18 mouse cellular contexts compared by ENCODE assay signal in genomic region chr2:63239326-63239725, GRCm38 (mm10). TPM values are rescaled to one million over a fixed set of nuclear protein-coding genes. Genes with fewer than 3 reads are reported as not detected.
DNase-seq lines count a peak whose midpoint lies in the region; TF ChIP-seq lines count a peak whose summit lies in the region.
"Had no signal": no experiment of that assay in that cellular context is flagged by ENCODE, and none has a peak within 500 bp of the region (broad histone marks: within the 10 kb centered on the region; RNA-seq: fewer than 3 reads in every experiment).

No protein-coding gene starts in this region.

- TF ChIP-seq CTCF in brain, embryonic 14.5 days (IDR thresholded peaks at IDR 0.05; ENCODE audit: borderline replicate concordance, extremely low read depth, insufficient read depth, insufficient read length): no peak

- TF ChIP-seq POLR2A in brain, embryonic 14.5 days (IDR thresholded peaks at IDR 0.05; ENCODE audit: borderline replicate concordance, extremely low read depth, insufficient read depth, insufficient read length, poor library complexity, severe bottlenecking): no peak

- peak; percentile 4 to 9 for DNase-seq in cerebellum, postnatal 36 days
- DNase-seq in cerebellum, adult 8-10 months: no peak
- DNase-seq in left cerebral cortex, postnatal 14 days (ENCODE audit: low spot score in 2 of 2): peak; percentile 5 to 7
- DNase-seq in left cerebral cortex, adult 11 months (ENCODE audit: low spot score): no peak
- peak; percentile 19 for DNase-seq in right cerebral cortex, adult 18-20 months
- no peak for DNase-seq in right cerebral cortex, postnatal 36 days (ENCODE audit: low spot score in 2 of 2)
- peak; percentile 12 for DNase-seq in brain, embryonic 14.5 days (ENCODE audit: low read depth)
- DNase-seq in layer of hippocampus, adult 9-10 months (ENCODE audit: low spot score): no peak
- DNase-seq: adrenal gland, adult 2 months; adrenal gland, postnatal 25 days; cerebellum, adult 11 months; embryo, embryonic 11 days; gastrocnemius, postnatal 10 days; heart, adult 18-20 months; heart, postnatal 10 days; heart, postnatal 4 days had no signal

- intact Hi-C loops in left cerebral cortex, postnatal 14 days (cut with DNase I): no loop called here

RNA-seq across cellular contexts. Expression of gene Kcnh7, which starts 55.2 kb away (rescaled TPM):
- total RNA-seq in left cerebral cortex, postnatal 14 days (2021): 10 to 100 TPM; 79.1 to 96.9 TPM
- 5.9 and 7.5 TPM in 2 replicates for polyA plus RNA-seq in brain, embryonic 14.5 days (2012; rRNA removed)
- total RNA-seq: adrenal gland, postnatal 25 days; common myeloid progenitor, adult 5-6 weeks had no signal
- polyA plus RNA-seq: adrenal gland, adult 2 months; erythroblast, embryonic 14.5 days had no signal

Comparison
In these comparisons a context has a peak if more than half of its experiments do, and no peak if none do; other contexts are left out.
1. DNase-seq: peak in cerebellum, postnatal 36 days (2 of 2), left cerebral cortex, postnatal 14 days (2 of 2), right cerebral cortex, adult 18-20 months (single experiment) and brain, embryonic 14.5 days (single experiment); none in cerebellum, adult 8-10 months (single experiment), left cerebral cortex, adult 11 months (single experiment), right cerebral cortex, postnatal 36 days (0 of 2) and layer of hippocampus, adult 9-10 months (single experiment).